Mouse (Mus musculus) kidney, adult 11 months (tissue): ENCODE measurements around the gene Xdh.

Source experiments
- DNase-seq: peaks from one replicate; pipeline ENCODE4 v3.0.0; 2022

The Xdh gene

GRCm38 (mm10) chr17:73941816-73942215, 8.2 kb downstream of the Xdh start:
- DNase-seq = no peak

- DNase-seq = no peak
Measured at GRCm38 (mm10) chr17:73937073-73937472, 12.9 kb downstream of the Xdh start.

- no peak for DNase-seq
Measured at GRCm38 (mm10) chr17:73935163-73935562, 14.8 kb downstream of the Xdh start.

GRCm38 (mm10) chr17:73934281-73934680, 15.7 kb downstream of the Xdh start:
- DNase-seq = no peak

GRCm38 (mm10) chr17:73933616-73934015, 16.4 kb downstream of the Xdh start:
- DNase-seq = no peak

- DNase-seq = no peak
Measured at GRCm38 (mm10) chr17:73932497-73933059, 17.4 kb downstream of the Xdh start.

GRCm38 (mm10) chr17:73919520-73919919, 30.5 kb downstream of the Xdh start:
- DNase-seq = no peak

- peak; percentile 50 for DNase-seq
Measured at GRCm38 (mm10) chr17:73918944-73919381, 31.0 kb downstream of the Xdh start.

- no peak for DNase-seq
Measured at GRCm38 (mm10) chr17:73918138-73918537, 31.9 kb downstream of the Xdh start.

- DNase-seq = no peak
Measured at GRCm38 (mm10) chr17:73917713-73918112, 32.3 kb downstream of the Xdh start.

GRCm38 (mm10) chr17:73914730-73915129, 35.3 kb downstream of the Xdh start:
- DNase-seq = no peak

- no peak for DNase-seq
Measured at GRCm38 (mm10) chr17:73906076-73906475, 43.9 kb downstream of the Xdh start.

GRCm38 (mm10) chr17:73905043-73905750, 44.8 kb downstream of the Xdh start:
- DNase-seq = no peak

- peak; percentile 73 for DNase-seq
Measured at GRCm38 (mm10) chr17:73903121-73903520, 46.9 kb downstream of the Xdh start.

GRCm38 (mm10) chr17:73902234-73902636, 47.8 kb downstream of the Xdh start:
- DNase-seq = no peak

GRCm38 (mm10) chr17:73894399-73894798, 55.6 kb downstream of the Xdh start:
- no peak for DNase-seq

- DNase-seq = no peak
Measured at GRCm38 (mm10) chr17:73893822-73894221, 56.2 kb downstream of the Xdh start.

- no peak for DNase-seq
Measured at GRCm38 (mm10) chr17:73893207-73893606, 56.8 kb downstream of the Xdh start.

GRCm38 (mm10) chr17:73891590-73891989, 58.4 kb downstream of the Xdh start:
- no peak for DNase-seq

- peak; percentile 93 for DNase-seq
Measured at GRCm38 (mm10) chr17:73886071-73886785, 63.8 kb downstream of the Xdh start.

GRCm38 (mm10) chr17:73883332-73883731, 66.7 kb downstream of the Xdh start:
- DNase-seq = no peak

GRCm38 (mm10) chr17:73882194-73882593, 67.8 kb downstream of the Xdh start:
- peak; percentile 52 for DNase-seq

- DNase-seq = peak; percentile 45
Measured at GRCm38 (mm10) chr17:73881295-73881694, 68.7 kb downstream of the Xdh start.

- no peak for DNase-seq
Measured at GRCm38 (mm10) chr17:73880286-73880685, 69.7 kb downstream of the Xdh start.
